Mouse (Mus musculus) hindbrain, postnatal 0 days (tissue): ENCODE measurements around the gene Mapk14. TPM values are rescaled to one million over a fixed set of nuclear protein-coding genes. Genes with fewer than 3 reads are reported as not detected.
A peak's percentile ranks its signal among the peaks of the same experiment; 100 is the strongest.

Source experiments
- ATAC-seq: fragments of 200-750 bp; cut with Nextera tagmentation; 2 replicates; pipeline ENCODE4 v1.8.0; 2017; ENCODE audit warnings: mild to moderate bottlenecking, moderate TSS enrichment, moderate library complexity
- DNase-seq: peaks from one replicate; pipeline ENCODE4 v3.0.0-alpha.2; 2015; ENCODE audit warnings: low spot score
- H3K27ac ChIP-seq: fragments of 300-500 bp; sonication (generic); 2 replicates; pipeline ENCODE4 v1.5.1; 2014; ENCODE audit warnings: mild to moderate bottlenecking
- H3K27me3 ChIP-seq: fragments of 300-500 bp; sonication (generic); 2 replicates; pipeline ENCODE4 v1.6.1; 2014; ENCODE audit warnings: low read length, mixed read lengths; ENCODE audit not compliant: insufficient read depth
- H3K36me3 ChIP-seq: fragments of 300-500 bp; sonication (generic); 2 replicates; pipeline ENCODE4 v1.6.1; 2014; ENCODE audit warnings: low read length, mixed read lengths; ENCODE audit not compliant: insufficient read depth
- H3K4me1 ChIP-seq: fragments of 300-500 bp; sonication (generic); 2 replicates; pipeline ENCODE4 v1.6.1; 2014; ENCODE audit warnings: antibody characterized with exemption, low read length, mixed read lengths; ENCODE audit not compliant: insufficient read depth
- H3K4me2 ChIP-seq: fragments of 300-500 bp; sonication (generic); 2 replicates; pipeline ENCODE4 v1.6.1; 2014; ENCODE audit warnings: low read depth, mild to moderate bottlenecking, low read length, moderate library complexity, mixed read lengths
- H3K4me3 ChIP-seq: fragments of 300-500 bp; sonication (generic); 2 replicates; pipeline ENCODE4 v1.5.1; 2014; ENCODE audit warnings: low read length
- H3K9ac ChIP-seq: fragments of 300-500 bp; sonication (generic); replicated peaks from 2 replicates; pipeline ENCODE4 v1.6.1; 2014; ENCODE audit warnings: mild to moderate bottlenecking, low read length, moderate library complexity, mixed read lengths
- H3K9me3 ChIP-seq: fragments of 300-500 bp; sonication (generic); 2 replicates; pipeline ENCODE4 v1.6.1; 2016; ENCODE audit warnings: low read length, mixed read lengths
- CTCF ChIP-seq: IDR thresholded peaks from 2 replicates; pipeline ENCODE4 v1.5.1; 2016; ENCODE audit warnings: antibody characterized with exemption, control low read depth, low read depth
- WGBS: fragments of 180-500 bp; shearing (Covaris S2); extraction: QIAGEN DNeasy Blood & Tissue Kit; methylation state at CpG from one replicate; pipeline ENCODE4 v1.1.7; 2014; 5-methylcytosine and 5-hydroxymethylcytosine counted together
- polyA plus RNA-seq: library from polyadenylated mRNA; unstranded; fragments of >200 nt; fragmentation: Nextera tagmentation; extraction: Ambion mirVana; gene quantifications from 2 replicates; pipeline ENCODE4 v1.2.1, GENCODE M21; 2015
- total RNA-seq: library from RNA; depleted of rRNA; stranded (reverse); fragments of >200 nt; gene quantifications from 2 replicates; pipeline ENCODE4 v1.2.3, GENCODE M21; 2014

Mapk14 gene
- total and polyA plus RNA-seq, 2 experiments from 2014 or later = 19.5 to 35.7 TPM

DNA sequence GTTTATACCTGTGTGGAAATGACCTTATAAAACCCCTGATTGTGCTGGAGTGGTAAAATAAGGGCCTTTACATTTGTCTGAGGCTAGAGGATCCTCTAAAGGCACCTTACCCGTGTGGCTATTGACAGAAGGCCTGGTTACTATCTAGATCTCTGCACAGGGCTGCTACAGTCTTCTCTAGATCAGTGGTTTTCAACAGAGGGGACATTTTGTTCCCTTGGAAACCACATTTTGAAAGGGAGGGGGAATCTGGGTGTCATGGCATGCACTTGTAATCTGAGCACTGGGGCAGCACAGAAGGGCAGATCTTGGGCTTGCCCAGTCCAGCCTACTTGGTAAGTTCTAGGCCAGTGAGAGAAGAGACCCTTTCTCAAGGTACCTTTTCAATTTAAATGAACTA lies 15.6 kb downstream of the Mapk14 start:
- 32% methylated on average over 1 of the region's 1 CpGs for WGBS

GRCm38 (mm10) chr17:28707136-28707627 lies 16.1 kb downstream of the Mapk14 start:
- H3K27me3 ChIP-seq = no peaks in the 10 kb centered on the region
- H3K4me3 ChIP-seq = no peak overlapping the region
- H3K9ac ChIP-seq = no peak overlapping the region
- no peak overlapping the region for H3K4me2 ChIP-seq
- 0 out of 2 replicates have a peak overlapping the region, but pooled peaks have one; percentile 34 for H3K27ac ChIP-seq
- TF ChIP-seq CTCF = no peak
- DNase-seq (no peak), ATAC-seq (no peak)
- no peaks in the 10 kb centered on the region; the same call in 1 of the 2 replicates for H3K36me3 ChIP-seq
- H3K9me3 ChIP-seq = no peaks in the 10 kb centered on the region
- 82% methylated on average over 3 of the region's 3 CpGs for WGBS
- no peaks in the 10 kb centered on the region for H3K4me1 ChIP-seq

More for the DNA sequence above, 15.6 kb downstream of the Mapk14 start:
- Histone ChIP-seq H3K9ac (no peak overlapping the region), H3K27ac (0 out of 2 replicates have a peak overlapping the region, but pooled peaks have one; percentile 34), H3K4me1 (no peaks in the 10 kb centered on the region), H3K27me3 (no peaks in the 10 kb centered on the region), H3K36me3 (no peaks in the 10 kb centered on the region; the same call in 1 of the 2 replicates), H3K9me3 (no peaks in the 10 kb centered on the region), H3K4me3 (no peak overlapping the region), H3K4me2 (no peak overlapping the region)
- no peak for DNase-seq
- no peak for TF ChIP-seq CTCF
- no peak for ATAC-seq

DNA sequence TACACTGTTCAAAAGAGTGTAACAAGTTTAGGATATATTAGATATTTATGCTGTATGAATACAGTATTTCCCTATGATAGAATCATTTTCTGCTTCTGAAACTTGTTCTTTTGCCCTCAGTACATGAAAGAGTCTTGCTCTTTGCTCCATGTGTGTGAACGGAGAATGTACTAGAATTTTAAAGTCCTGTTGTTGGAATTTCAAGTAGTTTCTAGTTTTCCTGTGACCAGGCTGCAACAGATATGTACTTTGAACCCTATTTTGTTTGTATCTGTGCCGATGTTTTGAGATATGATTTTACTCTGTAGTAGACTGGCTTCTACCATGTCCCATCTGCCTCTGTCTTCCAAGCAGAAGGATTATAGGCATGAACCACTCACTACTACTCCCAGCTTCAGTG lies 16.7 kb downstream of the Mapk14 start:
- H3K9ac ChIP-seq = no peak overlapping the region
- H3K27ac ChIP-seq = no peak overlapping the region
- ATAC-seq (no peak), DNase-seq (no peak)
- no peak overlapping the region for H3K4me3 ChIP-seq
- TF ChIP-seq CTCF = no peak
- H3K36me3 ChIP-seq = no peaks in the 10 kb centered on the region; the same call in 1 of the 2 replicates
- H3K9me3 ChIP-seq = no peaks in the 10 kb centered on the region
- 90% methylated on average over 2 of the region's 2 CpGs for WGBS
- no peaks in the 10 kb centered on the region for H3K27me3 ChIP-seq
- no peak overlapping the region for H3K4me2 ChIP-seq
- H3K4me1 ChIP-seq = no peaks in the 10 kb centered on the region

- WGBS = 49% methylated on average over 2 of the region's 2 CpGs
- Histone ChIP-seq H3K9me3 (no peaks in the 10 kb centered on the region), H3K27me3 (no peaks in the 10 kb centered on the region), H3K4me2 (no peak overlapping the region), H3K36me3 (no peaks in the 10 kb centered on the region; the same call in 1 of the 2 replicates), H3K9ac (no peak overlapping the region), H3K4me1 (no peaks in the 10 kb centered on the region), H3K4me3 (no peak overlapping the region), H3K27ac (no peak overlapping the region)
- no peak for DNase-seq
- ATAC-seq = no peak
- no peak for TF ChIP-seq CTCF
These were observed 17.9 kb downstream of the Mapk14 start for GRCm38 (mm10) chr17:28708989-28709388.

- no peaks in the 10 kb centered on the region; the same call in none of the 2 replicates for H3K36me3 ChIP-seq
- WGBS = 85% methylated on average over 8 of the region's 8 CpGs
- no peaks in the 10 kb centered on the region for H3K27me3 ChIP-seq
- H3K4me2 ChIP-seq = no peak overlapping the region
- H3K9ac ChIP-seq = no peak overlapping the region
- no peaks in the 10 kb centered on the region for H3K9me3 ChIP-seq
- no peak for DNase-seq
- TF ChIP-seq CTCF = no peak
- no peak for ATAC-seq
- no peak overlapping the region for H3K27ac ChIP-seq
- H3K4me1 ChIP-seq = no peaks in the 10 kb centered on the region
- H3K4me3 ChIP-seq = no peak overlapping the region
These were observed 18.6 kb downstream of the Mapk14 start for GRCm38 (mm10) chr17:28709552-28710290.

- Histone ChIP-seq H3K4me3 (no peak overlapping the region), H3K27me3 (no peaks in the 10 kb centered on the region), H3K9ac (no peak overlapping the region), H3K4me2 (no peak overlapping the region), H3K9me3 (no peaks in the 10 kb centered on the region), H3K27ac (no peak overlapping the region), H3K4me1 (no peaks in the 10 kb centered on the region), H3K36me3 (peaks cover 4% of the 10 kb centered on the region)
- TF ChIP-seq CTCF = no peak
- ATAC-seq (no peak), DNase-seq (no peak)
- WGBS = 93% methylated on average over 8 of the region's 8 CpGs
These were observed 19.2 kb downstream of the Mapk14 start for GRCm38 (mm10) chr17:28710291-28710688.

- no peak overlapping the region for H3K4me2 ChIP-seq
- ATAC-seq = no peak
- H3K4me1 ChIP-seq = no peaks in the 10 kb centered on the region
- H3K36me3 ChIP-seq = peaks cover 13% of the 10 kb centered on the region; the same call in 1 of the 2 replicates
- no peak for TF ChIP-seq CTCF
- no peak overlapping the region for H3K9ac ChIP-seq
- H3K4me3 ChIP-seq = no peak overlapping the region
- 86% methylated on average over 6 of the region's 6 CpGs for WGBS
- no peaks in the 10 kb centered on the region for H3K27me3 ChIP-seq
- no peaks in the 10 kb centered on the region for H3K9me3 ChIP-seq
- H3K27ac ChIP-seq = no peak overlapping the region
- DNase-seq = no peak
These were observed 20.1 kb downstream of the Mapk14 start for GRCm38 (mm10) chr17:28711237-28711636.
